Mouse (Mus musculus) liver, adult 2 months (tissue): Measurements from ENCODE around the gene Rpl23. TPM values are rescaled to one million over a fixed set of nuclear protein-coding genes. Genes with fewer than 3 reads are reported as not detected.
A peak's percentile ranks its signal among the peaks of the same experiment; 100 is the strongest.

Experiments
- DNase-seq: peaks from one replicate; pipeline ENCODE4 v3.0.0-alpha.2; 2011; ENCODE audit warnings: low read depth, low spot score; ENCODE audit errors: extremely low read depth
- H3K27ac ChIP-seq: fragments of 200-500 bp; replicated peaks from 2 replicates; pipeline ENCODE4 v1.5.1; 2012; ENCODE audit warnings: low read depth, mild to moderate bottlenecking, control low read depth, inconsistent platforms, low read length; ENCODE audit not compliant: insufficient read depth
- H3K27me3 ChIP-seq: fragments of 200-500 bp; 2 replicates; pipeline ENCODE4 v1.6.1; 2012; ENCODE audit warnings: mild to moderate bottlenecking, moderate library complexity, low read length, inconsistent platforms; ENCODE audit not compliant: control insufficient read depth, insufficient read depth
- H3K36me3 ChIP-seq: fragments of 200-500 bp; 2 replicates; pipeline ENCODE4 v1.6.1; 2012; ENCODE audit warnings: low read length, inconsistent platforms; ENCODE audit not compliant: control insufficient read depth, insufficient read depth
- H3K4me1 ChIP-seq: fragments of 200-500 bp; 2 replicates; pipeline ENCODE4 v1.6.1; 2011; ENCODE audit warnings: low read length; ENCODE audit not compliant: control insufficient read depth, insufficient read depth
- H3K4me3 ChIP-seq: fragments of 200-500 bp; 2 replicates; pipeline ENCODE4 v1.5.1; 2011; ENCODE audit warnings: low read depth, mild to moderate bottlenecking, control low read depth, low read length, moderate library complexity; ENCODE audit not compliant: insufficient read depth
- H3K79me2 ChIP-seq: fragments of 200-500 bp; 2 replicates; pipeline ENCODE4 v1.6.1; 2012; ENCODE audit warnings: inconsistent platforms, mild to moderate bottlenecking, low read length, moderate library complexity; ENCODE audit not compliant: control insufficient read depth, insufficient read depth
- H3K9ac ChIP-seq: fragments of 200-500 bp; 2 replicates; pipeline ENCODE4 v1.6.1; 2012; ENCODE audit warnings: low read depth, mild to moderate bottlenecking, control low read depth, inconsistent platforms, low read length
- CTCF ChIP-seq: fragments of 200-500 bp; IDR thresholded peaks from 2 replicates; pipeline ENCODE4 v1.5.1; 2011; ENCODE audit warnings: low read depth, low read length, control low read depth
- POLR2A ChIP-seq: fragments of 200-500 bp; IDR thresholded peaks from 2 replicates; pipeline ENCODE4 v1.6.1; 2011; ENCODE audit warnings: low read length, control low read depth; ENCODE audit not compliant: insufficient read depth; ENCODE audit errors: extremely low read depth
- WGBS: fragments of 180-500 bp; shearing (Covaris S2); methylation state at CpG from one replicate; pipeline ENCODE4 v1.1.7; 2018; 5-methylcytosine and 5-hydroxymethylcytosine counted together
- polyA plus RNA-seq: library from polyadenylated mRNA; depleted of rRNA; stranded (reverse); fragments of >200 nt; gene quantifications from 2 replicates; pipeline ENCODE4 v1.2.3, GENCODE M21; 2012
- total RNA-seq: library from RNA; depleted of rRNA; stranded (reverse); fragments of >200 nt; gene quantifications from 2 replicates; pipeline ENCODE4 v1.2.3, GENCODE M21; 2014

The Rpl23 gene
- total and polyA plus RNA-seq, 2 experiments: 68.5 to 283 TPM

GRCm38 (mm10) chr11:97777129-97777529 is 5.1 kb downstream of the Rpl23 start:
- Histone ChIP-seq H3K36me3 (peaks cover 38% of the 10 kb centered on the region), H3K79me2 (peaks cover 10% of the 10 kb centered on the region), H3K27ac (no peak overlapping the region), H3K4me3 (no peak overlapping the region), H3K4me1 (peaks cover 12% of the 10 kb centered on the region), H3K27me3 (no peaks in the 10 kb centered on the region), H3K9ac (no peak overlapping the region)
- DNase-seq: no peak
- peak; percentile 11; the same call in 1 of the 2 replicates for TF ChIP-seq CTCF
- TF ChIP-seq POLR2A: no peak
- WGBS: 51% methylated on average over 2 of the region's 2 CpGs

DNA sequence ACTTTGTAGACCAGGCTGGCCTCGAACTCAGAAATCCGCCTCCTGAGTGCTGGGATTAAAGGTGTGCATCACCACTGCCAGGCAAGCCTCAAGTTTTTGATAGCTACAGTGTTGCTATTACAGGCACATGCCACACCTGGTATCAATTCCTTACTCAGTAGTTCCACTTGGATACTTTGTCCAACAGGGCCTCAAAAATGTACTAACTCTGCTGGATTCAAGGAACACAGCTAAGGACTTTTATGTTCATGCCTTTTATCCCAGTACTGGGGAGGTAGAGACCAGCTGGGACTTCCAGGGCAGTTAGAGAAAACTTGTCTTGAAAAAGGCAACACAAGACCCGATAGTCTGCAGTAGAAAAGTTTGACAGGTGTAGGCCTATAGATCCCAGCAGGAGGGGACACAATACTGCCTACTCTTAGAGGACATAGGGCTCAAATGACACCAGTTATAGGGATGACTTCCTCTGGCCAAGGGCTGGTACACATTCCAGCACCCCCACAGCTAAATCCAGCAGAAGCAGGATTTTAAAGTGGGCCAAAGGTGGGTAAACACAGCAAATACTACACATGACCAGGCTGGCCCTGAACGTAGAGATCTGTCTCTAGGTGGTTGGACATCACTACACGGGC is 5.6 kb downstream of the Rpl23 start:
- Histone ChIP-seq H3K27ac (no peak overlapping the region), H3K4me1 (peaks cover 12% of the 10 kb centered on the region), H3K9ac (no peak overlapping the region), H3K36me3 (peaks cover 38% of the 10 kb centered on the region), H3K79me2 (peaks cover 5% of the 10 kb centered on the region), H3K4me3 (no peak overlapping the region), H3K27me3 (no peaks in the 10 kb centered on the region)
- no peak for DNase-seq
- TF ChIP-seq POLR2A (no peak), CTCF (no peak)
- WGBS: 64% methylated on average over 5 of the region's 5 CpGs

DNA sequence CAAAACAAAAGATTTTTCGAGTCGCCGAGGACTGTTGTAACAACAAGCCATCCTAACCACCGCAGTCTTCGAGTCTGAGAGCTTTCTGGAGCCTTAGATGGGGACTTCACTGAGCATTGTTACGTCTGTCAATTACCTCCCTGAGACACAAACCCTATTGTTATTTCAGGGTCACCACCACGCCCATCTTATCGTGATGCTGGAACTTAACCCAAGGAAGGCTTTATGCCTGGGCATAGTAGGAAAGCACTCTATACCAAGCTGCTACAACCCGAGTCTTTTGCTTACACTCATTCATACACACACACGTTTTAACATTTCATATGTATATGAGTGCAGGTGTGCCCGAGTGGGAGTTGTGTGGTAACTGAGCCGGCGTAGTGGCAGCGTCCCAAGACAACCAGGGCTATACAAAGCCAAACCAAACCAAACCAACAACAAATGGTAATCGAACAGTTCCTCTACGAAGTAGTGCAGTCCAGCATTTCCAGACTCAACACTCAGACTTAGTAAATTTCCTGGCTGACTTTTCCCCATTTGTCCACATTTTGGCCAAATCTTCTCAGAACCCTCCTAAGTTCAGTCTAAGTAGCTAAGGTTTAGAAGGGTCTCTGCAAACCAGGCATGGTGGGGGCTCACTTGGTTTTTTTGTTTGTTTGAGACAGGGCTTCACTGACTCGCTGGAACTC is 6.3 kb downstream of the Rpl23 start, which contains the start of gene 1700001P01Rik:
TSS of gene 1700001P01Rik (minus strand) at position 111 of the 689 bp plus-strand sequence.
- WGBS: 68% methylated on average over 17 of the region's 17 CpGs
- no peaks in the 10 kb centered on the region for H3K27me3 ChIP-seq
- peaks cover 9% of the 10 kb centered on the region for H3K4me1 ChIP-seq
- no peak for TF ChIP-seq POLR2A
- no peak for TF ChIP-seq CTCF
- peaks cover 37% of the 10 kb centered on the region for H3K36me3 ChIP-seq
- no peak within 1 kb of the TSS for H3K4me3 ChIP-seq
- no peak within 1 kb of the TSS for H3K9ac ChIP-seq
- no peak for DNase-seq
- H3K27ac ChIP-seq: no peak within 1 kb of the TSS
- peaks cover 2% of the 10 kb centered on the region; the same call in 1 of the 2 replicates for H3K79me2 ChIP-seq

GRCm38 (mm10) chr11:97775186-97775585 is 7.1 kb downstream of the Rpl23 start:
- DNase-seq: no peak
- peaks cover 1% of the 10 kb centered on the region for H3K4me1 ChIP-seq
- H3K79me2 ChIP-seq: no peaks in the 10 kb centered on the region
- no peak overlapping the region for H3K4me3 ChIP-seq
- 83% methylated on average over 13 of the region's 13 CpGs for WGBS
- H3K9ac ChIP-seq: no peak overlapping the region
- no peaks in the 10 kb centered on the region for H3K27me3 ChIP-seq
- H3K27ac ChIP-seq: no peak overlapping the region
- TF ChIP-seq CTCF (no peak), POLR2A (no peak)
- H3K36me3 ChIP-seq: peaks cover 30% of the 10 kb centered on the region

GRCm38 (mm10) chr11:97771410-97771809 is 10.8 kb downstream of the Rpl23 start:
- Histone ChIP-seq H3K79me2 (no peaks in the 10 kb centered on the region), H3K9ac (no peak overlapping the region), H3K4me1 (no peaks in the 10 kb centered on the region), H3K4me3 (no peak overlapping the region), H3K27ac (no peak overlapping the region), H3K36me3 (no peaks in the 10 kb centered on the region), H3K27me3 (no peaks in the 10 kb centered on the region)
- no peak for DNase-seq
- TF ChIP-seq POLR2A (no peak), CTCF (no peak)
- 79% methylated on average over 14 of the region's 14 CpGs for WGBS

GRCm38 (mm10) chr11:97769704-97770103 is 12.5 kb downstream of the Rpl23 start:
- TF ChIP-seq CTCF: no peak
- TF ChIP-seq POLR2A: no peak
- peak; percentile 26 for DNase-seq
- WGBS: 13% methylated on average over 2 of the region's 2 CpGs

More at GRCm38 (mm10) chr11:97769704-97770103, 12.5 kb downstream of the Rpl23 start:
- H3K79me2 ChIP-seq: peaks cover 13% of the 10 kb centered on the region
- no peak overlapping the region for H3K9ac ChIP-seq
- peaks cover 6% of the 10 kb centered on the region for H3K4me1 ChIP-seq
- no peaks in the 10 kb centered on the region for H3K27me3 ChIP-seq
- H3K4me3 ChIP-seq: no peak overlapping the region
- H3K36me3 ChIP-seq: no peaks in the 10 kb centered on the region
- no peak overlapping the region for H3K27ac ChIP-seq
